Mouse (Mus musculus) cerebellum, adult 2 months (tissue): ENCODE data around the gene Wnt7b.

Experiments
- CTCF ChIP-seq: fragments of 200-500 bp; IDR thresholded peaks from 2 replicates; pipeline ENCODE4 v1.5.1; 2011; ENCODE audit warnings: low read depth, mild to moderate bottlenecking, control low read depth, low read length, moderate library complexity, borderline replicate concordance; ENCODE audit not compliant: insufficient read depth
- POLR2A ChIP-seq: fragments of 200-500 bp; IDR thresholded peaks from 2 replicates; pipeline ENCODE4 v1.6.1; 2011; ENCODE audit warnings: low read length, control low read depth, borderline replicate concordance; ENCODE audit not compliant: insufficient read depth

DNA sequence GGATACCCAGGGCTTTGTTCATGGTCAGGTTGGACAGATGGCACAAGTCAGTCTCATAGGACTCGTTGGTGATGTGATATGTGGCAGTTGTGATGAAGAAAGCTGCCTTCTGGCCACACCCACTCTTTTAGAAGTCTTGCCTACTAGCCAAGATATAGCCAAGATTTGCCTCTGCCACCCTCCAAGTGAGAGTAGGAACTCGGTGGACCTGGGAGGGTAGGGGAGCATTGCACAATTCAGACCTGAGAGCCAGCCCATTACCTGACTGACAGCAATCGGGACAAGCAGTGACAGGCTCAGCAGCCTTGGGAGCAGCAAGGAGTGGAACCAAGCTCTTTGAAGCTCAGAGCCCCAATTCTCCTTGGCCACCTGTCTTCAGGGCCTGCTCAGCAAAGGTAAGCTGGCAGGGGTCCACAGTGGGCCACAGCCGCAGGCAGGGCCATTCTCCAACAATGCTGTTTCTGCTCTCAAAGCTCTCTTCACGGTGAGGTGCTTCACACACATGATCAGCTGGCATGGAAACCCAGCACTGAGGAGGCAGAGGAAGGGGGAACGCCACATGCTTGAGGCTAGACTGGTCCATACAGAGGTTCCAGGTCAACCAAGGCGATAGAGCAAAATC is 47.8 kb upstream of the Wnt7b start:
- TF ChIP-seq CTCF (no peak), POLR2A (no peak)
